Mouse (Mus musculus): ENCODE results near the gene Unc79. TPM values are rescaled to one million over a fixed set of nuclear protein-coding genes. Genes with fewer than 3 reads are reported as not detected.
A peak's percentile ranks its signal among the peaks of the same experiment; 100 is the strongest.

Unc79 gene
- total and polyA plus RNA-seq, 3 experiments = 0.04 to 0.86 (median 0.05) TPM

DNA sequence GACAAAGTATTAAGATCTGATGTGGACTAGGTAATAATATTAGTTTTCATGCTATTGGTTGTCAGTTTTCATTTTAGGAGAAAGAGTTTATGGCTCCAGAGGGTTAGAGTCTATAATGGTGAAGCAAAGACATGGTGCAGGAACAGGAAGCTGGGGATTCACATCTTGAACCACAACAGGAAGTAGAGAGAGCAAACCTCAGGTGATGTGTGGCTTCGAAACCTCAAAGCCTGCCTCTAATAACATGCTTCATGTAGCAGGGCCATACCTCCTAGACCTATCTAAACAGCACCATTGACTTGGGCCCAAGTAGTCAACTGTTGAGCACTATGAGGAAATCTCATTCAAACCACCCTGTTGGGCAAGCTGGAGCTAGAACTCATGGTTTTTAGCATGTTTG lies 3.1 kb upstream of the Unc79 start:
- dilution Hi-C loops (cut with MboI; ENCODE audit: extremely low pct_ligation_motif_present, extremely low pct_unique_long_range_greater_than_20kb, low sequenced_read_pairs) = no loop called here
- no peak overlapping the region for H3K9ac ChIP-seq (ENCODE audit: insufficient read depth, low read depth)
- no peak overlapping the region for H3K27ac ChIP-seq (ENCODE audit: insufficient read depth, low read depth)
- no peaks in the 10 kb centered on the region for H3K79me2 ChIP-seq (replicated peaks; ENCODE audit: control insufficient read depth, extremely low read depth, insufficient read depth, poor library complexity, severe bottlenecking)
- DNase-seq (ENCODE audit: extremely low read depth) = peak; percentile 53
- no peaks in the 10 kb centered on the region for H3K27me3 ChIP-seq (replicated peaks)
- TF ChIP-seq POLR2AphosphoS2 (IDR thresholded peaks at IDR 0.05; ENCODE audit: low read depth, low read length) = no peak
- TF ChIP-seq MXI1 (IDR thresholded peaks at IDR 0.05; ENCODE audit: low read depth, low read length) = no peak
- no peak for TF ChIP-seq JUND (conservative IDR thresholded peaks at IDR 0.05; ENCODE audit: low read depth, low read length)
- TF ChIP-seq BHLHE40 (IDR thresholded peaks at IDR 0.05; ENCODE audit: low read depth, low read length) = peak; percentile 65
- H3K36me3 ChIP-seq (replicated peaks in 1 of 2; ENCODE audit: control insufficient read depth in 1 of 2, insufficient read depth in 1 of 2, low read length in 1 of 2) = no peaks in the 10 kb centered on the region
- in situ Hi-C loops (cut with MboI; ENCODE audit: low pct_ligation_motif_present, low pct_unique_long_range_greater_than_20kb, low sequenced_read_pairs) = no loop called here
- no peak overlapping the region for H3K4me3 ChIP-seq (replicated peaks in 1 of 3; ENCODE audit: low read depth in 2 of 3, low read length in 2 of 3, poor library complexity in 1 of 3)
- no peak overlapping the region for H3K4me2 ChIP-seq (ENCODE audit: insufficient read depth, low read depth, poor library complexity, severe bottlenecking)
- H3K4me1 ChIP-seq (ENCODE audit: control insufficient read depth in 1 of 2, insufficient read depth in 2 of 2) = peaks cover 2 to 18% of the 10 kb centered on the region in 2 experiments; a peak in 3 of 4 replicates
- peaks cover 11% of the 10 kb centered on the region for H3K9me3 ChIP-seq (replicated peaks; ENCODE audit: low read length)

GRCm38 (mm10) chr12:102947826-102948225 lies 833 bp upstream of the Unc79 start:
- DNase-seq (ENCODE audit: extremely low read depth) = no peak
- in situ Hi-C loops (cut with MboI; ENCODE audit: low pct_ligation_motif_present, low pct_unique_long_range_greater_than_20kb, low sequenced_read_pairs) (no loop called here), dilution Hi-C loops (cut with MboI; ENCODE audit: extremely low pct_ligation_motif_present, extremely low pct_unique_long_range_greater_than_20kb, low sequenced_read_pairs) (no loop called here)
- no peaks in the 10 kb centered on the region for H3K36me3 ChIP-seq (replicated peaks in 1 of 2; ENCODE audit: control insufficient read depth in 1 of 2, insufficient read depth in 1 of 2, low read length in 1 of 2)
- no peak for TF ChIP-seq MEF2A (IDR thresholded peaks at IDR 0.05; ENCODE audit: borderline replicate concordance, low read depth, low read length)
- TF ChIP-seq ZC3H11A (IDR thresholded peaks at IDR 0.05; ENCODE audit: low read depth, low read length) = no peak
- TF ChIP-seq NRF1 (IDR thresholded peaks at IDR 0.05; ENCODE audit: low read depth, low read length) = no peak
- no peak for TF ChIP-seq SIN3A (IDR thresholded peaks at IDR 0.05; ENCODE audit: low read length)
- no peak for TF ChIP-seq KAT2A (IDR thresholded peaks at IDR 0.05; ENCODE audit: insufficient replicate concordance, low read length)
- TF ChIP-seq NELFE (IDR thresholded peaks at IDR 0.05; ENCODE audit: low read depth, low read length) = no peak
- TF ChIP-seq ETS1 (conservative IDR thresholded peaks at IDR 0.05; ENCODE audit: low read depth, low read length) = no peak
- no peak for TF ChIP-seq USF1 (IDR thresholded peaks at IDR 0.05; ENCODE audit: low read depth, low read length)
- no peak for TF ChIP-seq JUND (conservative IDR thresholded peaks at IDR 0.05; ENCODE audit: low read depth, low read length)
- TF ChIP-seq PAX5 (IDR thresholded peaks at IDR 0.05; ENCODE audit: low read length) = no peak
- TF ChIP-seq GABPA (IDR thresholded peaks at IDR 0.05; ENCODE audit: insufficient replicate concordance, low read depth, low read length) = no peak
- no peak for TF ChIP-seq MAFK (IDR thresholded peaks at IDR 0.05; ENCODE audit: insufficient replicate concordance, low read length)
- no peak for TF ChIP-seq IRF4 (IDR thresholded peaks at IDR 0.05; ENCODE audit: low read depth, low read length)
- no peak for TF ChIP-seq BHLHE40 (IDR thresholded peaks at IDR 0.05; ENCODE audit: low read depth, low read length)
- TF ChIP-seq MAX (IDR thresholded peaks at IDR 0.05; ENCODE audit: low read length) = no peak
- H3K4me2 ChIP-seq (ENCODE audit: insufficient read depth, low read depth, poor library complexity, severe bottlenecking) = no peak overlapping the region
- peaks cover 6% of the 10 kb centered on the region for H3K9me3 ChIP-seq (replicated peaks; ENCODE audit: low read length)
- H3K27ac ChIP-seq (ENCODE audit: insufficient read depth, low read depth) = no peak overlapping the region
- no peaks in the 10 kb centered on the region for H3K79me2 ChIP-seq (replicated peaks; ENCODE audit: control insufficient read depth, extremely low read depth, insufficient read depth, poor library complexity, severe bottlenecking)
- peaks cover 2 to 23% of the 10 kb centered on the region in 2 experiments; a peak in 3 of 4 replicates for H3K4me1 ChIP-seq (ENCODE audit: control insufficient read depth in 1 of 2, insufficient read depth in 2 of 2)
- H3K9ac ChIP-seq (ENCODE audit: insufficient read depth, low read depth) = no peak overlapping the region
- H3K4me3 ChIP-seq (replicated peaks in 1 of 3; ENCODE audit: low read depth in 2 of 3, low read length in 2 of 3, poor library complexity in 1 of 3) = no peak overlapping the region
- H3K27me3 ChIP-seq (replicated peaks) = no peaks in the 10 kb centered on the region
